ENCODE assay signal across 9 mouse cellular contexts in the genomic region with DNA sequence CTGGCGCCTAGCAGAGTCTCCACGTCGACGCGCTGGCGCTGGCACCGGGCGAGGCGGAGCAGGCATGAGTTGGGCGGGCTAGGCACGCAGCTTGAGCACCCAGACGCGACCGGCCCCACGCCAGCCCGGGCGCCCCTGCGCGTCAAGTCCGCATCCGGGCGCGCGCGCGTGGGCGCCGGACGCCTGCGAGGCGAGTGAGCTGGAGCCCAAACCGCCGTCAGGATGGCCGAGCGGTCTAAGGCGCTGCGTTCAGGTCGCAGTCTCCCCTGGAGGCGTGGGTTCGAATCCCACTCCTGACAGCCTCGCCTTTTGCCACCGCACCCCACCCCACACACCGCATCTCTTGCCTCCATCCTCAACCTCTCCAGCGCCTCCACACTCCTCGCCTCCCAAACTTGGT. TPM values are rescaled to one million over a fixed set of nuclear protein-coding genes. Genes with fewer than 3 reads are reported as not detected.
DNase-seq lines count a peak whose midpoint lies in the region; ATAC-seq lines count a peak whose summit lies in the region.
"Not testable (repeated sequence)": the region's sequence is repeated elsewhere in the genome, so short reads cannot be mapped to it uniquely, and the experiment has no call there.
"Had no signal": no experiment of that assay in that cellular context is flagged by ENCODE, and none has a peak within 500 bp of the region (broad histone marks: within the 10 kb centered on the region; RNA-seq: fewer than 3 reads in every experiment).

No protein-coding gene starts in this region.

- peak overlapping the region; percentile 21; the same call in 1 of the 2 replicates for H3K4me3 ChIP-seq in forebrain, embryonic 11.5 days (ENCODE audit: low read depth, low read length)
- H3K4me3 ChIP-seq in heart, embryonic 14.5 days (ENCODE audit: control insufficient read depth in 1 of 2, insufficient read depth in 1 of 2, low read depth in 1 of 2, low read length in 2 of 2) = peak overlapping the region; percentile 5 to 28; a peak in 1 of 4 replicates
- peak overlapping the region; percentile 20 for H3K4me3 ChIP-seq in midbrain, embryonic 11.5 days (ENCODE audit: low read depth, low read length)

- not testable (repeated sequence) for H3K4me1 ChIP-seq in forebrain, embryonic 11.5 days (replicated peaks; ENCODE audit: control insufficient read depth, insufficient read depth, low read length); heart, embryonic 14.5 days (ENCODE audit: control insufficient read depth in 2 of 2, insufficient read depth in 2 of 2, low read length in 2 of 2); midbrain, embryonic 11.5 days (ENCODE audit: control insufficient read depth, insufficient read depth, low read length)

- peak; percentile 36 to 56 for DNase-seq in adrenal gland, adult 18-20 months (ENCODE audit: low spot score in 2 of 2)
- DNase-seq in forebrain, embryonic 11.5 days (ENCODE audit: low spot score); midbrain, embryonic 11.5 days (ENCODE audit: low spot score, missing footprints): not testable (repeated sequence)
- peak; percentile 35 for DNase-seq in kidney, adult 18-20 months
- DNase-seq in left cerebral cortex, postnatal 4 days = peak; percentile 37
- peak; percentile 54 for DNase-seq in right cerebral cortex, postnatal 4 days
- peak; percentile 46 for DNase-seq in urinary bladder, postnatal 14 days (ENCODE audit: low spot score)

- peak; percentile 19 for ATAC-seq in forebrain, embryonic 11.5 days (replicated peaks; ENCODE audit: low FRiP score)
- peak; percentile 2; the same call in 1 of the 2 replicates for ATAC-seq in heart, embryonic 14.5 days (ENCODE audit: insufficient number of reproducible peaks, insufficient read depth, low FRiP score, low read depth)
- ATAC-seq in midbrain, embryonic 11.5 days (ENCODE audit: low FRiP score) = peak; percentile 14; the same call in 1 of the 2 replicates

- H3K27me3 ChIP-seq in forebrain, embryonic 11.5 days (ENCODE audit: control insufficient read depth, insufficient read depth, low read length) = peaks cover 26% of the 10 kb centered on the region
- H3K27me3 ChIP-seq in heart, embryonic 14.5 days (ENCODE audit: control insufficient read depth, insufficient read depth, low read length) = peaks cover 31% of the 10 kb centered on the region
- peaks cover 33% of the 10 kb centered on the region for H3K27me3 ChIP-seq in midbrain, embryonic 11.5 days (ENCODE audit: control insufficient read depth, insufficient read depth, low read length)

- intact Hi-C loops in left cerebral cortex, postnatal 4 days (cut with DNase I) = not testable (repeated sequence)

- not testable (repeated sequence) for H3K4me2 ChIP-seq in forebrain, embryonic 11.5 days (ENCODE audit: low read depth, low read length, severe bottlenecking)
- peak overlapping the region; percentile 53 for H3K4me2 ChIP-seq in heart, embryonic 14.5 days (ENCODE audit: low read length)
- peak overlapping the region; percentile 33; the same call in 1 of the 2 replicates for H3K4me2 ChIP-seq in midbrain, embryonic 11.5 days

- H3K27ac ChIP-seq in forebrain, embryonic 11.5 days (ENCODE audit: low read depth, low read length); heart, embryonic 14.5 days (replicated peaks in 1 of 2; ENCODE audit: control insufficient read depth in 1 of 2, insufficient read depth in 1 of 2, low read depth in 2 of 2, low read length in 2 of 2); midbrain, embryonic 11.5 days (ENCODE audit: low read depth, low read length): not testable (repeated sequence)

- H3K9ac ChIP-seq in forebrain, embryonic 11.5 days (ENCODE audit: low read length); heart, embryonic 14.5 days (ENCODE audit: low read length); midbrain, embryonic 11.5 days (ENCODE audit: low read length): not testable (repeated sequence)

- WGBS in forebrain, embryonic 11.5 days = 5% methylated on average over 26 of the region's 45 CpGs
- 5% methylated on average over 26 of the region's 45 CpGs for WGBS in heart, embryonic 14.5 days
- 8% methylated on average over 26 of the region's 45 CpGs for WGBS in midbrain, embryonic 11.5 days

- not testable (repeated sequence) for H3K36me3 ChIP-seq in forebrain, embryonic 11.5 days (ENCODE audit: control insufficient read depth, insufficient read depth, low read length); heart, embryonic 14.5 days (ENCODE audit: control insufficient read depth, insufficient read depth, low read length); midbrain, embryonic 11.5 days (ENCODE audit: control insufficient read depth, insufficient read depth, low read length)

- not testable (repeated sequence) for H3K9me3 ChIP-seq in forebrain, embryonic 11.5 days (ENCODE audit: control insufficient read depth, low read length); heart, embryonic 14.5 days (ENCODE audit: control insufficient read depth, low read length); midbrain, embryonic 11.5 days (ENCODE audit: control insufficient read depth, low read length)

RNA-seq across cellular contexts. Expression of a gene that starts 1.0 kb away (rescaled TPM):
- total RNA-seq in adrenal gland, adult 18-20 months (2021) = 10 to 100 TPM; 17.7 to 32.8 TPM
- polyA plus RNA-seq in forebrain, embryonic 11.5 days (2014; fragmentation: Nextera tagmentation; extraction: Ambion mirVana) = 4.3 TPM in 2 replicates
- polyA plus RNA-seq in heart, embryonic 14.5 days (2014; fragmentation: Nextera tagmentation; extraction: Ambion mirVana) = 9.7 and 9.8 TPM in 2 replicates
- 1 to 10 TPM; 6.7 to 7.0 TPM for total RNA-seq in left cerebral cortex, postnatal 4 days (2021)
- polyA plus RNA-seq in midbrain, embryonic 11.5 days (2014; fragmentation: Nextera tagmentation; extraction: Ambion mirVana) = 8.5 and 8.6 TPM in 2 replicates

RNA-seq across cellular contexts. Expression of a gene that starts 47.0 kb away (rescaled TPM):
- total RNA-seq in adrenal gland, adult 18-20 months (2021) = 10 to 100 TPM in 1 of 2 experiments, 1 to 10 TPM in 1; 5.8 to 13.0 TPM
- 0.21 and 0.35 TPM in 2 replicates for polyA plus RNA-seq in forebrain, embryonic 11.5 days (2014; fragmentation: Nextera tagmentation; extraction: Ambion mirVana)
- 1.0 and 1.5 TPM in 2 replicates for polyA plus RNA-seq in heart, embryonic 14.5 days (2014; fragmentation: Nextera tagmentation; extraction: Ambion mirVana)
- total RNA-seq in left cerebral cortex, postnatal 4 days (2021) = not detected
- 0.18 and 0.55 TPM in 2 replicates for polyA plus RNA-seq in midbrain, embryonic 11.5 days (2014; fragmentation: Nextera tagmentation; extraction: Ambion mirVana)
- total RNA-seq: megakaryocyte-erythroid progenitor cell, adult 5-6 weeks had no signal

RNA-seq across cellular contexts. Expression of a gene that starts 48.0 kb away (rescaled TPM):
- 1 to 10 TPM; 3.0 to 4.2 TPM for total RNA-seq in adrenal gland, adult 18-20 months (2021)
- 1.5 and 2.9 TPM in 2 replicates for polyA plus RNA-seq in forebrain, embryonic 11.5 days (2014; fragmentation: Nextera tagmentation; extraction: Ambion mirVana)
- 3.0 and 4.7 TPM in 2 replicates for polyA plus RNA-seq in heart, embryonic 14.5 days (2014; fragmentation: Nextera tagmentation; extraction: Ambion mirVana)
- total RNA-seq in left cerebral cortex, postnatal 4 days (2021) = 1 to 10 TPM in 1 of 2 experiments, under 1 TPM in 1; 0.91 to 1.6 TPM
- polyA plus RNA-seq in midbrain, embryonic 11.5 days (2014; fragmentation: Nextera tagmentation; extraction: Ambion mirVana) = 1.7 and 2.4 TPM in 2 replicates
